Mouse (Mus musculus): ENCODE measurements around the gene 4921539E11Rik. TPM values are rescaled to one million over a fixed set of nuclear protein-coding genes. Genes with fewer than 3 reads are reported as not detected.

Gene 4921539E11Rik
- polyA plus RNA-seq (2015; fragmentation: Nextera tagmentation; extraction: Ambion mirVana), result not detected in 2 replicates

- no peak within 1 kb of the TSS for H3K27ac ChIP-seq (ENCODE audit: low read length)
- H3K4me1 ChIP-seq (ENCODE audit: control insufficient read depth, insufficient read depth, low read length), result no peaks in the 10 kb centered on the region
- H3K4me3 ChIP-seq (replicated peaks; ENCODE audit: low read length), result no peak within 1 kb of the TSS
- H3K9me3 ChIP-seq (replicated peaks; ENCODE audit: control insufficient read depth, low read length), result no peaks in the 10 kb centered on the region
- H3K4me2 ChIP-seq (ENCODE audit: low read depth, low read length), result no peak within 1 kb of the TSS
- H3K27me3 ChIP-seq (ENCODE audit: control insufficient read depth, insufficient read depth, low read length), result no peaks in the 10 kb centered on the region
- WGBS, result 81% methylated on average over 2 of the region's 2 CpGs
- no peak for ATAC-seq (ENCODE audit: insufficient read depth, low FRiP score)
- no peak within 1 kb of the TSS for H3K9ac ChIP-seq (ENCODE audit: low read length)
- no peaks in the 10 kb centered on the region for H3K36me3 ChIP-seq (ENCODE audit: control insufficient read depth, insufficient read depth, low read length)
Measured at GRCm38 (mm10) chr4:103290763-103291162, at the start of gene 4921539E11Rik. 4921539E11Rik (minus strand) TSS chr4:103290863.

- Histone ChIP-seq H3K9ac (ENCODE audit: low read length) (no peak overlapping the region), H3K4me3 (replicated peaks; ENCODE audit: low read length) (no peak overlapping the region), H3K27ac (ENCODE audit: low read length) (no peak overlapping the region), H3K9me3 (replicated peaks; ENCODE audit: control insufficient read depth, low read length) (no peaks in the 10 kb centered on the region), H3K36me3 (ENCODE audit: control insufficient read depth, insufficient read depth, low read length) (0 out of 2 replicates have a peak, but pooled peaks cover 5% of the 10 kb centered on the region), H3K27me3 (ENCODE audit: control insufficient read depth, insufficient read depth, low read length) (no peaks in the 10 kb centered on the region), H3K4me2 (ENCODE audit: low read depth, low read length) (no peak overlapping the region), H3K4me1 (ENCODE audit: control insufficient read depth, insufficient read depth, low read length) (no peaks in the 10 kb centered on the region)
- WGBS, result 65% methylated on average over 5 of the region's 5 CpGs
- ATAC-seq (ENCODE audit: insufficient read depth, low FRiP score), result no peak
Measured at GRCm38 (mm10) chr4:103335134-103335533, 44.5 kb upstream of the 4921539E11Rik start.

GRCm38 (mm10) chr4:103329348-103329747 is 38.7 kb upstream of the 4921539E11Rik start:
- Histone ChIP-seq H3K4me2 (ENCODE audit: low read depth, low read length) (no peak overlapping the region), H3K9me3 (replicated peaks; ENCODE audit: control insufficient read depth, low read length) (no peaks in the 10 kb centered on the region), H3K27ac (ENCODE audit: low read length) (no peak overlapping the region), H3K9ac (ENCODE audit: low read length) (no peak overlapping the region), H3K4me3 (replicated peaks; ENCODE audit: low read length) (no peak overlapping the region), H3K36me3 (ENCODE audit: control insufficient read depth, insufficient read depth, low read length) (0 out of 2 replicates have a peak, but pooled peaks cover 5% of the 10 kb centered on the region), H3K27me3 (ENCODE audit: control insufficient read depth, insufficient read depth, low read length) (no peaks in the 10 kb centered on the region), H3K4me1 (ENCODE audit: control insufficient read depth, insufficient read depth, low read length) (no peaks in the 10 kb centered on the region)
- whole genome bisulfite sequencing, result 69% methylated on average over 6 of the region's 6 CpGs
- ATAC-seq (ENCODE audit: insufficient read depth, low FRiP score), result no peak

- no peak overlapping the region for H3K9ac ChIP-seq (ENCODE audit: low read length)
- H3K27ac ChIP-seq (ENCODE audit: low read length), result no peak overlapping the region
- ATAC-seq (ENCODE audit: insufficient read depth, low FRiP score), result no peak
- H3K36me3 ChIP-seq (ENCODE audit: control insufficient read depth, insufficient read depth, low read length), result 0 out of 2 replicates have a peak, but pooled peaks cover 5% of the 10 kb centered on the region
- H3K4me3 ChIP-seq (replicated peaks; ENCODE audit: low read length), result no peak overlapping the region
- 73% methylated on average over 3 of the region's 3 CpGs for WGBS
- H3K4me2 ChIP-seq (ENCODE audit: low read depth, low read length), result no peak overlapping the region
- H3K27me3 ChIP-seq (ENCODE audit: control insufficient read depth, insufficient read depth, low read length), result no peaks in the 10 kb centered on the region
- H3K4me1 ChIP-seq (ENCODE audit: control insufficient read depth, insufficient read depth, low read length), result no peaks in the 10 kb centered on the region
- no peaks in the 10 kb centered on the region for H3K9me3 ChIP-seq (replicated peaks; ENCODE audit: control insufficient read depth, low read length)
Measured at GRCm38 (mm10) chr4:103326994-103327393, 36.3 kb upstream of the 4921539E11Rik start.

GRCm38 (mm10) chr4:103324688-103325451 is 34.2 kb upstream of the 4921539E11Rik start:
- 34% methylated on average over 17 of the region's 17 CpGs for WGBS
- Histone ChIP-seq H3K9ac (ENCODE audit: low read length) (no peak overlapping the region), H3K9me3 (replicated peaks; ENCODE audit: control insufficient read depth, low read length) (no peaks in the 10 kb centered on the region), H3K4me2 (ENCODE audit: low read depth, low read length) (0 out of 2 replicates have a peak overlapping the region, but pooled peaks have one; percentile 19), H3K27me3 (ENCODE audit: control insufficient read depth, insufficient read depth, low read length) (no peaks in the 10 kb centered on the region), H3K4me3 (replicated peaks; ENCODE audit: low read length) (no peak overlapping the region), H3K4me1 (ENCODE audit: control insufficient read depth, insufficient read depth, low read length) (no peaks in the 10 kb centered on the region), H3K36me3 (ENCODE audit: control insufficient read depth, insufficient read depth, low read length) (no peaks in the 10 kb centered on the region), H3K27ac (ENCODE audit: low read length) (no peak overlapping the region)
- no peak for ATAC-seq (ENCODE audit: insufficient read depth, low FRiP score)

- H3K27me3 ChIP-seq (ENCODE audit: control insufficient read depth, insufficient read depth, low read length), result no peaks in the 10 kb centered on the region
- 79% methylated on average over 6 of the region's 6 CpGs for WGBS
- ATAC-seq (ENCODE audit: insufficient read depth, low FRiP score), result no peak
- H3K4me1 ChIP-seq (ENCODE audit: control insufficient read depth, insufficient read depth, low read length), result no peaks in the 10 kb centered on the region
- H3K27ac ChIP-seq (ENCODE audit: low read length), result no peak overlapping the region
- no peak overlapping the region for H3K4me3 ChIP-seq (replicated peaks; ENCODE audit: low read length)
- no peak overlapping the region for H3K9ac ChIP-seq (ENCODE audit: low read length)
- H3K36me3 ChIP-seq (ENCODE audit: control insufficient read depth, insufficient read depth, low read length), result no peaks in the 10 kb centered on the region
- no peaks in the 10 kb centered on the region for H3K9me3 ChIP-seq (replicated peaks; ENCODE audit: control insufficient read depth, low read length)
- H3K4me2 ChIP-seq (ENCODE audit: low read depth, low read length), result no peak overlapping the region
Measured at GRCm38 (mm10) chr4:103321461-103321860, 30.8 kb upstream of the 4921539E11Rik start.

GRCm38 (mm10) chr4:103315861-103316260 is 25.2 kb upstream of the 4921539E11Rik start:
- 79% methylated on average over 4 of the region's 4 CpGs for WGBS
- Histone ChIP-seq H3K9me3 (replicated peaks; ENCODE audit: control insufficient read depth, low read length) (no peaks in the 10 kb centered on the region), H3K4me2 (ENCODE audit: low read depth, low read length) (no peak overlapping the region), H3K4me3 (replicated peaks; ENCODE audit: low read length) (no peak overlapping the region), H3K9ac (ENCODE audit: low read length) (no peak overlapping the region), H3K27me3 (ENCODE audit: control insufficient read depth, insufficient read depth, low read length) (no peaks in the 10 kb centered on the region), H3K4me1 (ENCODE audit: control insufficient read depth, insufficient read depth, low read length) (peaks cover 4% of the 10 kb centered on the region; the same call in 1 of the 2 replicates), H3K27ac (ENCODE audit: low read length) (no peak overlapping the region), H3K36me3 (ENCODE audit: control insufficient read depth, insufficient read depth, low read length) (no peaks in the 10 kb centered on the region)
- no peak for ATAC-seq (ENCODE audit: insufficient read depth, low FRiP score)

GRCm38 (mm10) chr4:103314526-103314910 is 23.9 kb upstream of the 4921539E11Rik start:
- ATAC-seq (ENCODE audit: insufficient read depth, low FRiP score), result no peak
- H3K9ac ChIP-seq (ENCODE audit: low read length), result peak overlapping the region; percentile 94
- peaks cover 4% of the 10 kb centered on the region; the same call in 1 of the 2 replicates for H3K4me1 ChIP-seq (ENCODE audit: control insufficient read depth, insufficient read depth, low read length)
- H3K4me2 ChIP-seq (ENCODE audit: low read depth, low read length), result peak overlapping the region; percentile 60
- whole genome bisulfite sequencing, result 48% methylated on average over 3 of the region's 3 CpGs
- H3K9me3 ChIP-seq (replicated peaks; ENCODE audit: control insufficient read depth, low read length), result no peaks in the 10 kb centered on the region
- H3K27ac ChIP-seq (ENCODE audit: low read length), result peak overlapping the region; percentile 97; the same call in 1 of the 2 replicates
- H3K36me3 ChIP-seq (ENCODE audit: control insufficient read depth, insufficient read depth, low read length), result no peaks in the 10 kb centered on the region
- no peaks in the 10 kb centered on the region for H3K27me3 ChIP-seq (ENCODE audit: control insufficient read depth, insufficient read depth, low read length)
- peak overlapping the region; percentile 72 for H3K4me3 ChIP-seq (replicated peaks; ENCODE audit: low read length)

Measured in stomach, embryonic 16.5 days (tissue).